Mouse (Mus musculus): ENCODE data around the gene Sp2. TPM values are rescaled to one million over a fixed set of nuclear protein-coding genes. Genes with fewer than 3 reads are reported as not detected.

Sp2 gene
- polyA plus RNA-seq, 1 experiment from 2014 or later, result 18.7 TPM

DNA sequence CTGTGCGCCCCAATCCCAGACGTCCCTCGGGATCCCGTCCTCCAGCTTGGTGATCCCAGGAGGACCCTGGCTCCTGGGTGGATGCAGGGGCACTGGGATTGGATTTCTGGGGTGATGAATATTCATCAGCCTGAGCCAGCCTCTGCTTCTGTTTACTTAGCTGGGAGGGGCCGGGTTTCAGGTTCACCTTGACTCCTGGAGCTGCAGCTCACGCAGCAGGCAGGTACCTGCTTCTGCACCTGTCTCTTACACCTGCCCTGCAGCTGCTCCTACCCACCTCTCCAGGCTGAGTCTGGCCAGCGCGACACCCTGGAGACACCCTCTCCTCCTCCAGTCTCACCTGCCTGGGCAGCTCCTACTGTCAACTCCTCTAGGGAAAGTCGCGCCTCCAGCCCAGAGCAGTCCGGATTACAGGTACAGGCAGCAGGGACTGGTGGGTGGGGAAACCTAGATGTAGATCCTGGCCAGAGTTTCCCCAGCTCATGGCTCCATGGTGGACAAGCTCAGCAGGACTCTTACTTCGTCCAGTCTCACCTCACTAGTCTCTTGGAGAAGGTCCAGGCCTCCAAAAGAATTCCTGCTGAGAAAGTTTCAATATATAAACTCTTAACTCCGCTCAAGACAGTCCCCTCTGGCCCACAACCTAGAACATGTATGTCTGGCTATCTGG is 53.5 kb downstream of the Sp2 start:
- ATAC-seq (ENCODE audit: low FRiP score, low read depth), result 0 out of 2 replicates have a peak, but pooled peaks have one; percentile 28
- no peak overlapping the region; the same call in 1 of the 2 replicates for H3K9ac ChIP-seq

DNA sequence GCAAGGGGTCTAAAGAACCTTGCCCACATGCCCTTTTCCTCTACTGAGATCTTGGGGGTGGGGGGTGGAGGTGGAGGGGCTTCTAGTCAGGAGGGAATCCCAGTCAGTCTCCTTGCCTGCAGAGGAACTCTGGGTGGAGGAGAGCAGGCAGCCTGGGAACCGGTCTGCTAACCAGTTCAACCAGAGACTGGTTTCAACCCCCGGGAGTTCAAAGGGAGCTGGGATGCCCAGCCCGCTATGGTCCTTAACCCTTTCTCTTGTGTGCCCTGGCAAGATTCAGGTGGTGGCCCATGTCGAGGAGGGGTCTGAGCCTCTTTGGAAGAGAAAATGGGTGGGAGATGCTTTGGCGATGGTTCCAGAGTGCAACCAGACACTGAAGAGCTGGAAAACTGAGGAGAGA is 54.1 kb downstream of the Sp2 start:
- Histone ChIP-seq H3K36me3 (no peaks in the 10 kb centered on the region), H3K4me1 (peaks cover 19% of the 10 kb centered on the region), H3K9me3 (no peaks in the 10 kb centered on the region), H3K27ac (no peak overlapping the region), H3K4me2 (replicated peaks) (0 out of 2 replicates have a peak overlapping the region, but pooled peaks have one; percentile 9), H3K4me3 (no peak overlapping the region), H3K27me3 (peaks cover 30% of the 10 kb centered on the region), H3K9ac (no peak overlapping the region)
- no peak for ATAC-seq (ENCODE audit: low FRiP score, low read depth)
- 3% methylated on average over 5 of the region's 5 CpGs for WGBS

More for the DNA sequence above, 53.5 kb downstream of the Sp2 start:
- H3K4me2 ChIP-seq (replicated peaks), result 0 out of 2 replicates have a peak overlapping the region, but pooled peaks have one; percentile 9
- H3K4me1 ChIP-seq, result peaks cover 19% of the 10 kb centered on the region
- WGBS, result 11% methylated on average over 13 of the region's 13 CpGs
- H3K27me3 ChIP-seq, result peaks cover 30% of the 10 kb centered on the region
- no peak overlapping the region for H3K27ac ChIP-seq
- H3K36me3 ChIP-seq, result no peaks in the 10 kb centered on the region
- H3K9me3 ChIP-seq, result no peaks in the 10 kb centered on the region
- no peak overlapping the region for H3K4me3 ChIP-seq

GRCm38 (mm10) chr11:96928088-96928487 is 54.7 kb downstream of the Sp2 start, which contains the start of gene Prr15l:
TSS of gene Prr15l (plus strand) at chr11:96928104.
- Histone ChIP-seq H3K9ac (no peak within 1 kb of the TSS), H3K36me3 (no peaks in the 10 kb centered on the region), H3K9me3 (no peaks in the 10 kb centered on the region), H3K4me2 (replicated peaks) (0 out of 2 replicates have a peak within 1 kb of the TSS, but pooled peaks have one; percentile 9), H3K27ac (no peak within 1 kb of the TSS), H3K4me1 (peaks cover 19% of the 10 kb centered on the region), H3K4me3 (no peak within 1 kb of the TSS), H3K27me3 (peaks cover 30% of the 10 kb centered on the region)
- ATAC-seq (ENCODE audit: low FRiP score, low read depth), result no peak
- WGBS, result 49% methylated on average over 2 of the region's 2 CpGs

DNA sequence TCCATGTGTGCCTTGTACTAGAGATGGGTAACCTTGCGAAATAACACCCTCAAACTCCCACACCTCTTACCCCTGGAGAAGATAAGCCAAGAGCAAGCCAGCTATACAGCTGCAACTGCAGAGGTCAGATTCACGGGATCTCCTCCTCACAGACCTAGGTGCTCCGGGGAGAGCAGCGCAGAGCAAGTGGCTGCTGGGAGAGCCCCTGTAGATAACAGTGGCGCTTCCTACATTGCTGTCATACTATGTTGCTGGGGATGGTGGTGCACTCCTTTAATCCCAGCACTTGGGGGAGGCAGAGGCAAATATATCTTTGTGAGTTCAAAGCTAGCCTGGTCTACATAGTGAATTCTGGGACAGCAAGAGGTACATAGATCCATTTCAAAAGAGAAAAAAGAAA is 56.2 kb downstream of the Sp2 start:
- Histone ChIP-seq H3K27ac (no peak overlapping the region), H3K36me3 (no peaks in the 10 kb centered on the region), H3K4me1 (peaks cover 14% of the 10 kb centered on the region), H3K9ac (no peak overlapping the region), H3K9me3 (no peaks in the 10 kb centered on the region), H3K27me3 (peaks cover 30% of the 10 kb centered on the region), H3K4me2 (replicated peaks) (no peak overlapping the region), H3K4me3 (no peak overlapping the region)
- WGBS, result 86% methylated on average over 5 of the region's 5 CpGs
- no peak for ATAC-seq (ENCODE audit: low FRiP score, low read depth)

DNA sequence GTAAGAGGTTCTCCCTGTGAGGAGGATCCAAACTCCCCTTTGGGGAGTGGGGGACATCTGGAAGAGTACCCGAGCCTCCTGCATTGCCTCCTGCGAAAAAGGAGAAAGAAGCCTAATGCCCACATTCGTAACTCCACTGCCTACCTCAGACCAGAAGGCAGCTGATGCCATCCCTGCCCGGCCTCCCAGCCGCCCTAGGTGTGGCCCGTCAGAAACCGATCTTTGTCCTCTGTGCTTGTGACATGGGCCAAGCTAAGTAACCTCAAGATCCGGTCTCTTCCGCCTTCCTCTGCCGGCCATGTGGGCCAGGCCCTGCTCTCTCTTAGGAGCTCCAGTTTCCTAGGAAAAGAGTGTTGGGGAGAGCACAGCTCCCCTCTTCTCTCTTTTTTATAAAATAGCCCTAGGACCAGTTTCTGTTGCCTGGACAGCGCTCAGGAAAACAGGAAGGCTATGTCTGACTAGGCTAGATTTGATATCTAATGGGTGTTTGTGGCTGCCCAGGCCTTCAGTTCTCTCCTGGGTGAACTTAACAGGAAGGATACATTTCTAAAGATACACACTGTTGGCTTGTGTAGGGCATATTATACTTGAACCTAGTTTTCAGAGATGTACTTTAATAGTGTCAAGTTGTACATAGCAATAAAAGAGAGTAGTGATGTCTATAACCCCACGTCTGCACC is 57.1 kb downstream of the Sp2 start:
- 81% methylated on average over 12 of the region's 12 CpGs for WGBS
- H3K4me2 ChIP-seq (replicated peaks), result no peak overlapping the region
- H3K9me3 ChIP-seq, result no peaks in the 10 kb centered on the region
- no peak overlapping the region for H3K9ac ChIP-seq
- H3K27ac ChIP-seq, result no peak overlapping the region
- ATAC-seq (ENCODE audit: low FRiP score, low read depth), result no peak
- H3K36me3 ChIP-seq, result no peaks in the 10 kb centered on the region
- H3K27me3 ChIP-seq, result peaks cover 30% of the 10 kb centered on the region
- H3K4me1 ChIP-seq, result peaks cover 12% of the 10 kb centered on the region; the same call in 1 of the 2 replicates
- no peak overlapping the region for H3K4me3 ChIP-seq

- WGBS, result 79% methylated on average over 11 of the region's 11 CpGs
- H3K4me3 ChIP-seq, result no peak overlapping the region
- no peak overlapping the region for H3K27ac ChIP-seq
- no peaks in the 10 kb centered on the region for H3K36me3 ChIP-seq
- H3K4me2 ChIP-seq (replicated peaks), result no peak overlapping the region
- H3K9me3 ChIP-seq, result no peaks in the 10 kb centered on the region
- peaks cover 12% of the 10 kb centered on the region; the same call in 1 of the 2 replicates for H3K4me1 ChIP-seq
- H3K9ac ChIP-seq, result no peak overlapping the region
- H3K27me3 ChIP-seq, result peaks cover 28% of the 10 kb centered on the region
- no peak for ATAC-seq (ENCODE audit: low FRiP score, low read depth)
Observed at GRCm38 (mm10) chr11:96924861-96925260, 57.9 kb downstream of the Sp2 start.

- Histone ChIP-seq H3K4me1 (peaks cover 12% of the 10 kb centered on the region), H3K9me3 (no peaks in the 10 kb centered on the region), H3K36me3 (no peaks in the 10 kb centered on the region), H3K9ac (no peak overlapping the region), H3K4me3 (no peak overlapping the region), H3K27me3 (peaks cover 2% of the 10 kb centered on the region), H3K4me2 (replicated peaks) (no peak overlapping the region), H3K27ac (no peak overlapping the region)
- ATAC-seq (ENCODE audit: low FRiP score, low read depth), result no peak
- 45% methylated on average over 6 of the region's 6 CpGs for whole genome bisulfite sequencing
Observed at GRCm38 (mm10) chr11:96919003-96919402, 63.8 kb downstream of the Sp2 start.

DNA sequence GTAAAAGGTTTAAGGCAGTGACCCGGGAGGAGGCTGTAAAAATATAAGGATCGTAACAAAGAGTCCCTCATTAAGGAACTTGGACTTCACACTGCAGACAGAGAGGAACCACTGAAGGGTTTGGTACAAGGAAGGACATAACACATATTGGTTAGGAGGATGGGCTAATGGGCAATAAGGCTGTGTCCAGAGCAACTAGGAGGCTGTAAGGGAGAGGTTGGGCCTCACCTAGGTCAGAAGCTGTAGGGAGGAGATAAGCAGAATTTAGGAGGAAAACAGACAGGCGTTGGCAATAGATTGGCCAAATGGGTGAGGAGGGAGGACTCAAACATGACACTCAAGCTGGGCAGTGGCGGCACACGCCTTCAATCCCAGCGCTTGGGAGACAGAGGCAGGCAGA is 65.3 kb downstream of the Sp2 start:
- Histone ChIP-seq H3K4me2 (replicated peaks) (no peak overlapping the region), H3K36me3 (peaks cover under 1% of the 10 kb centered on the region; the same call in 1 of the 2 replicates), H3K27me3 (peaks cover 2% of the 10 kb centered on the region), H3K4me1 (peaks cover 12% of the 10 kb centered on the region), H3K4me3 (no peak overlapping the region; the same call in 1 of the 2 replicates), H3K9ac (no peak overlapping the region), H3K27ac (no peak overlapping the region), H3K9me3 (no peaks in the 10 kb centered on the region)
- WGBS, result 78% methylated on average over 6 of the region's 6 CpGs
- ATAC-seq (ENCODE audit: low FRiP score, low read depth), result no peak

- ATAC-seq (ENCODE audit: low FRiP score, low read depth), result no peak
- Histone ChIP-seq H3K4me1 (peaks cover 12% of the 10 kb centered on the region), H3K9me3 (no peaks in the 10 kb centered on the region), H3K4me2 (replicated peaks) (peak overlapping the region; percentile 90), H3K27ac (no peak overlapping the region), H3K9ac (no peak overlapping the region), H3K36me3 (peaks cover 5% of the 10 kb centered on the region), H3K4me3 (peak overlapping the region; percentile 35), H3K27me3 (peaks cover 2% of the 10 kb centered on the region)
- WGBS, result 35% methylated on average over 13 of the region's 13 CpGs
Observed at GRCm38 (mm10) chr11:96916885-96917396, 65.8 kb downstream of the Sp2 start.

- H3K36me3 ChIP-seq, result peaks cover 11% of the 10 kb centered on the region
Observed at GRCm38 (mm10) chr11:96916044-96916884, 66.5 kb downstream of the Sp2 start, which contains the start of gene Cdk5rap3. TSS of gene Cdk5rap3 (minus strand) at chr11:96916496.

GRCm38 (mm10) chr11:96912682-96913081 is 70.1 kb downstream of the Sp2 start:
- Histone ChIP-seq H3K4me1 (peaks cover 12% of the 10 kb centered on the region), H3K4me2 (replicated peaks) (no peak overlapping the region), H3K4me3 (no peak overlapping the region), H3K9ac (no peak overlapping the region), H3K36me3 (peaks cover 37% of the 10 kb centered on the region), H3K27ac (no peak overlapping the region), H3K27me3 (no peaks in the 10 kb centered on the region), H3K9me3 (no peaks in the 10 kb centered on the region)
- WGBS, result 81% methylated on average over 11 of the region's 11 CpGs
- no peak for ATAC-seq (ENCODE audit: low FRiP score, low read depth)

More at GRCm38 (mm10) chr11:96916044-96916884, 66.5 kb downstream of the Sp2 start, which contains the start of gene Cdk5rap3:
- H3K9me3 ChIP-seq, result no peaks in the 10 kb centered on the region
- peak within 1 kb of the TSS; percentile 90 for H3K4me2 ChIP-seq (replicated peaks)
- peak within 1 kb of the TSS; percentile 80 for H3K9ac ChIP-seq
- peak within 1 kb of the TSS; percentile 74 for H3K4me3 ChIP-seq
- peak within 1 kb of the TSS; percentile 23; the same call in 1 of the 2 replicates for H3K27ac ChIP-seq
- under 1% methylated on average over 55 of the region's 55 CpGs for WGBS
- H3K27me3 ChIP-seq, result peaks cover 2% of the 10 kb centered on the region
- peak; percentile 98 for ATAC-seq (ENCODE audit: low FRiP score, low read depth)
- H3K4me1 ChIP-seq, result peaks cover 12% of the 10 kb centered on the region
